Mouse (Mus musculus) midbrain, embryonic 14.5 days (tissue): ENCODE data around the gene Mctp2. TPM values are rescaled to one million over a fixed set of nuclear protein-coding genes. Genes with fewer than 3 reads are reported as not detected.
A peak's percentile ranks its signal among the peaks of the same experiment; 100 is the strongest.

Experiments used
- ATAC-seq: fragments of 200-750 bp; cut with Nextera tagmentation; 2 replicates; pipeline ENCODE4 v1.8.0; 2017; ENCODE audit warnings: moderate number of reproducible peaks, moderate library complexity; ENCODE audit not compliant: low FRiP score, low TSS enrichment
- DNase-seq: peaks from one replicate; pipeline ENCODE4 v3.0.0-alpha.2; 2015
- H3K27ac ChIP-seq: fragments of 300-500 bp; sonication (generic); replicated peaks from 2 replicates; pipeline ENCODE4 v1.5.1; 2014; ENCODE audit warnings: mild to moderate bottlenecking, low read depth, low read length, moderate library complexity
- H3K27me3 ChIP-seq: fragments of 300-500 bp; sonication (generic); 2 replicates; pipeline ENCODE4 v1.6.1; 2014; ENCODE audit warnings: low read length, control low read depth, mixed read lengths; ENCODE audit not compliant: control insufficient read depth, insufficient read depth
- H3K36me3 ChIP-seq: fragments of 300-500 bp; sonication (generic); 2 replicates; pipeline ENCODE4 v1.6.1; 2014; ENCODE audit warnings: low read length, control low read depth; ENCODE audit not compliant: control insufficient read depth, insufficient read depth
- H3K4me1 ChIP-seq: fragments of 300-500 bp; sonication (generic); 2 replicates; pipeline ENCODE4 v1.6.1; 2014; ENCODE audit warnings: mild to moderate bottlenecking, antibody characterized with exemption, low read length, control low read depth; ENCODE audit not compliant: control insufficient read depth, insufficient read depth
- H3K4me2 ChIP-seq: fragments of 300-500 bp; sonication (generic); 2 replicates; pipeline ENCODE4 v1.6.1; 2014; ENCODE audit warnings: mild to moderate bottlenecking, low read length, moderate library complexity
- H3K4me3 ChIP-seq: fragments of 300-500 bp; sonication (generic); replicated peaks from 2 replicates; pipeline ENCODE4 v1.5.1; 2014; ENCODE audit warnings: low read depth, low read length
- H3K9ac ChIP-seq: fragments of 300-500 bp; sonication (generic); replicated peaks from 2 replicates; pipeline ENCODE4 v1.6.1; 2014; ENCODE audit warnings: mild to moderate bottlenecking, low read length, moderate library complexity
- H3K9me3 ChIP-seq: fragments of 300-500 bp; sonication (generic); 2 replicates; pipeline ENCODE4 v1.6.1; 2016; ENCODE audit warnings: low read length, control low read depth, mixed read lengths; ENCODE audit not compliant: control insufficient read depth
- WGBS: fragments of 180-500 bp; shearing (Covaris S2); extraction: QIAGEN DNeasy Blood & Tissue Kit; methylation state at CpG from one replicate; pipeline ENCODE4 v1.1.7; 2014; 5-methylcytosine and 5-hydroxymethylcytosine counted together
- polyA plus RNA-seq: library from polyadenylated mRNA; unstranded; fragments of >200 nt; fragmentation: Nextera tagmentation; extraction: Ambion mirVana; gene quantifications from 2 replicates; pipeline ENCODE4 v1.2.1, GENCODE M21; 2014

The Mctp2 gene
- polyA plus RNA-seq, 1 experiment from 2014 or later, result 0.43 TPM

- 72% methylated on average over 13 of the region's 13 CpGs for WGBS
- Histone ChIP-seq H3K36me3 (no peaks in the 10 kb centered on the region), H3K9ac (no peak overlapping the region), H3K4me3 (no peak overlapping the region), H3K9me3 (no peaks in the 10 kb centered on the region), H3K27ac (no peak overlapping the region), H3K4me1 (no peaks in the 10 kb centered on the region), H3K4me2 (no peak overlapping the region), H3K27me3 (no peaks in the 10 kb centered on the region)
- no peak for ATAC-seq
- peak; percentile 14 for DNase-seq
Observed at GRCm38 (mm10) chr7:72071418-72072184, 234.8 kb downstream of the Mctp2 start.

- Histone ChIP-seq H3K9ac (no peak overlapping the region), H3K27ac (no peak overlapping the region)
- WGBS, result 80% methylated on average over 2 of the region's 2 CpGs
Observed at GRCm38 (mm10) chr7:72068454-72068853, 238.0 kb downstream of the Mctp2 start.

GRCm38 (mm10) chr7:72066352-72066751 lies 240.1 kb downstream of the Mctp2 start:
- H3K27ac ChIP-seq, result no peak overlapping the region
- 86% methylated on average over 2 of the region's 2 CpGs for WGBS
- no peak for DNase-seq

More at GRCm38 (mm10) chr7:72068454-72068853, 238.0 kb downstream of the Mctp2 start:
- no peak overlapping the region for H3K4me2 ChIP-seq
- no peaks in the 10 kb centered on the region for H3K9me3 ChIP-seq
- H3K36me3 ChIP-seq, result no peaks in the 10 kb centered on the region
- H3K4me3 ChIP-seq, result no peak overlapping the region
- ATAC-seq (no peak), DNase-seq (no peak)
- H3K27me3 ChIP-seq, result no peaks in the 10 kb centered on the region
- H3K4me1 ChIP-seq, result no peaks in the 10 kb centered on the region

GRCm38 (mm10) chr7:72051759-72052158 lies 254.6 kb downstream of the Mctp2 start:
- Histone ChIP-seq H3K4me2 (no peak overlapping the region), H3K9ac (no peak overlapping the region), H3K27ac (no peak overlapping the region), H3K27me3 (no peaks in the 10 kb centered on the region), H3K36me3 (no peaks in the 10 kb centered on the region), H3K9me3 (no peaks in the 10 kb centered on the region), H3K4me3 (no peak overlapping the region), H3K4me1 (no peaks in the 10 kb centered on the region)
- 76% methylated on average over 2 of the region's 2 CpGs for WGBS
- no peak for ATAC-seq
- DNase-seq, result no peak

More at GRCm38 (mm10) chr7:72066352-72066751, 240.1 kb downstream of the Mctp2 start:
- H3K9me3 ChIP-seq, result no peaks in the 10 kb centered on the region
- H3K36me3 ChIP-seq, result no peaks in the 10 kb centered on the region
- no peak overlapping the region for H3K4me2 ChIP-seq
- H3K9ac ChIP-seq, result no peak overlapping the region
- H3K27me3 ChIP-seq, result no peaks in the 10 kb centered on the region
- ATAC-seq, result no peak
- no peak overlapping the region for H3K4me3 ChIP-seq
- H3K4me1 ChIP-seq, result no peaks in the 10 kb centered on the region

- Histone ChIP-seq H3K4me3 (no peak overlapping the region), H3K4me1 (no peaks in the 10 kb centered on the region), H3K9ac (no peak overlapping the region), H3K27ac (no peak overlapping the region), H3K36me3 (no peaks in the 10 kb centered on the region), H3K27me3 (no peaks in the 10 kb centered on the region), H3K9me3 (no peaks in the 10 kb centered on the region), H3K4me2 (no peak overlapping the region)
- 62% methylated on average over 20 of the region's 20 CpGs for WGBS
- DNase-seq (peak; percentile 30), ATAC-seq (no peak)
Observed at GRCm38 (mm10) chr7:72047588-72048585, 258.5 kb downstream of the Mctp2 start.
